Mouse (Mus musculus): ENCODE measurements at regions not wholly inside any gene's neighbourhood (a gene's known extent, or its start where the extent isn't known, plus 50 kb on each side); places are given as distances from the start of the nearest gene placed in this dataset.
A peak's percentile ranks its signal among the peaks of the same experiment; 100 is the strongest.

GRCm38 (mm10) chr1:23462411-23462810 lies 64.8 kb upstream of the Ogfrl1 start:
- 85% methylated on average over 3 of the region's 3 CpGs for WGBS
- H3K36me3 ChIP-seq (ENCODE audit: control insufficient read depth, insufficient read depth, low read length) = no peaks in the 10 kb centered on the region
- H3K9me3 ChIP-seq (ENCODE audit: control insufficient read depth, low read length) = no peaks in the 10 kb centered on the region
- no peaks in the 10 kb centered on the region for H3K4me1 ChIP-seq (ENCODE audit: control insufficient read depth, insufficient read depth, low read length)
- no peaks in the 10 kb centered on the region for H3K27me3 ChIP-seq (ENCODE audit: control insufficient read depth, insufficient read depth, low read length)
- no peak overlapping the region for H3K9ac ChIP-seq (replicated peaks; ENCODE audit: low read depth, low read length)
- no peak for ATAC-seq (ENCODE audit: low read depth)
- no peak overlapping the region for H3K4me2 ChIP-seq (ENCODE audit: low read depth, low read length)
- H3K4me3 ChIP-seq (ENCODE audit: low read depth, low read length) = no peak overlapping the region
- H3K27ac ChIP-seq (ENCODE audit: low read depth, low read length) = no peak overlapping the region

- Histone ChIP-seq H3K9ac (replicated peaks; ENCODE audit: low read depth, low read length) (no peak overlapping the region), H3K4me1 (ENCODE audit: control insufficient read depth, insufficient read depth, low read length) (no peaks in the 10 kb centered on the region), H3K4me2 (ENCODE audit: low read depth, low read length) (no peak overlapping the region), H3K27me3 (ENCODE audit: control insufficient read depth, insufficient read depth, low read length) (no peaks in the 10 kb centered on the region), H3K9me3 (ENCODE audit: control insufficient read depth, low read length) (no peaks in the 10 kb centered on the region), H3K36me3 (ENCODE audit: control insufficient read depth, insufficient read depth, low read length) (no peaks in the 10 kb centered on the region), H3K4me3 (ENCODE audit: low read depth, low read length) (no peak overlapping the region), H3K27ac (ENCODE audit: low read depth, low read length) (no peak overlapping the region)
- no peak for ATAC-seq (ENCODE audit: low read depth)
- 79% methylated on average over 3 of the region's 3 CpGs for WGBS
Measured at GRCm38 (mm10) chr1:23464081-23464480, 66.5 kb upstream of the Ogfrl1 start.

GRCm38 (mm10) chr1:23466340-23466739 lies 68.8 kb upstream of the Ogfrl1 start:
- no peak overlapping the region for H3K9ac ChIP-seq (replicated peaks; ENCODE audit: low read depth, low read length)
- no peak overlapping the region for H3K4me3 ChIP-seq (ENCODE audit: low read depth, low read length)
- H3K4me2 ChIP-seq (ENCODE audit: low read depth, low read length) = no peak overlapping the region
- no peak overlapping the region for H3K27ac ChIP-seq (ENCODE audit: low read depth, low read length)
- no peaks in the 10 kb centered on the region for H3K27me3 ChIP-seq (ENCODE audit: control insufficient read depth, insufficient read depth, low read length)
- ATAC-seq (ENCODE audit: low read depth) = no peak
- no peaks in the 10 kb centered on the region for H3K36me3 ChIP-seq (ENCODE audit: control insufficient read depth, insufficient read depth, low read length)
- no peaks in the 10 kb centered on the region for H3K4me1 ChIP-seq (ENCODE audit: control insufficient read depth, insufficient read depth, low read length)
- H3K9me3 ChIP-seq (ENCODE audit: control insufficient read depth, low read length) = no peaks in the 10 kb centered on the region
- 53% methylated on average over 7 of the region's 7 CpGs for WGBS

- 80% methylated on average over 2 of the region's 2 CpGs for WGBS
- no peak overlapping the region for H3K4me3 ChIP-seq (ENCODE audit: low read depth, low read length)
Measured at GRCm38 (mm10) chr1:23467405-23467804, 69.8 kb upstream of the Ogfrl1 start.

GRCm38 (mm10) chr1:23480776-23481320 lies 83.3 kb upstream of the Ogfrl1 start:
- no peaks in the 10 kb centered on the region for H3K9me3 ChIP-seq (ENCODE audit: control insufficient read depth, low read length)
- no peak for ATAC-seq (ENCODE audit: low read depth)
- 81% methylated on average over 5 of the region's 5 CpGs for WGBS
- H3K27ac ChIP-seq (ENCODE audit: low read depth, low read length) = no peak overlapping the region
- H3K4me1 ChIP-seq (ENCODE audit: control insufficient read depth, insufficient read depth, low read length) = 0 out of 2 replicates have a peak, but pooled peaks cover 4% of the 10 kb centered on the region
- H3K27me3 ChIP-seq (ENCODE audit: control insufficient read depth, insufficient read depth, low read length) = no peaks in the 10 kb centered on the region
- no peak overlapping the region for H3K4me2 ChIP-seq (ENCODE audit: low read depth, low read length)
- H3K36me3 ChIP-seq (ENCODE audit: control insufficient read depth, insufficient read depth, low read length) = no peaks in the 10 kb centered on the region
- no peak overlapping the region for H3K9ac ChIP-seq (replicated peaks; ENCODE audit: low read depth, low read length)
- no peak overlapping the region for H3K4me3 ChIP-seq (ENCODE audit: low read depth, low read length)

More at GRCm38 (mm10) chr1:23467405-23467804, 69.8 kb upstream of the Ogfrl1 start:
- no peak for ATAC-seq (ENCODE audit: low read depth)
- Histone ChIP-seq H3K9ac (replicated peaks; ENCODE audit: low read depth, low read length) (no peak overlapping the region), H3K27me3 (ENCODE audit: control insufficient read depth, insufficient read depth, low read length) (no peaks in the 10 kb centered on the region), H3K4me2 (ENCODE audit: low read depth, low read length) (no peak overlapping the region), H3K36me3 (ENCODE audit: control insufficient read depth, insufficient read depth, low read length) (no peaks in the 10 kb centered on the region), H3K9me3 (ENCODE audit: control insufficient read depth, low read length) (no peaks in the 10 kb centered on the region), H3K4me1 (ENCODE audit: control insufficient read depth, insufficient read depth, low read length) (no peaks in the 10 kb centered on the region), H3K27ac (ENCODE audit: low read depth, low read length) (no peak overlapping the region)

- Histone ChIP-seq H3K36me3 (ENCODE audit: control insufficient read depth, insufficient read depth, low read length) (no peaks in the 10 kb centered on the region), H3K9me3 (ENCODE audit: control insufficient read depth, low read length) (no peaks in the 10 kb centered on the region), H3K27ac (ENCODE audit: low read depth, low read length) (no peak overlapping the region), H3K4me1 (ENCODE audit: control insufficient read depth, insufficient read depth, low read length) (0 out of 2 replicates have a peak, but pooled peaks cover 4% of the 10 kb centered on the region), H3K4me3 (ENCODE audit: low read depth, low read length) (no peak overlapping the region), H3K9ac (replicated peaks; ENCODE audit: low read depth, low read length) (no peak overlapping the region), H3K4me2 (ENCODE audit: low read depth, low read length) (no peak overlapping the region), H3K27me3 (ENCODE audit: control insufficient read depth, insufficient read depth, low read length) (no peaks in the 10 kb centered on the region)
- WGBS = 57% methylated on average over 1 of the region's 1 CpGs
- no peak for ATAC-seq (ENCODE audit: low read depth)
Measured at GRCm38 (mm10) chr1:23484566-23484965, 87.0 kb upstream of the Ogfrl1 start.

GRCm38 (mm10) chr1:23485150-23485775 lies 87.7 kb upstream of the Ogfrl1 start:
- peak; percentile 76 for ATAC-seq (ENCODE audit: low read depth)
- 47% methylated on average over 3 of the region's 3 CpGs for WGBS

GRCm38 (mm10) chr1:23487031-23487430 lies 89.5 kb upstream of the Ogfrl1 start:
- no peak overlapping the region for H3K9ac ChIP-seq (replicated peaks; ENCODE audit: low read depth, low read length)

More at GRCm38 (mm10) chr1:23485150-23485775, 87.7 kb upstream of the Ogfrl1 start:
- Histone ChIP-seq H3K9me3 (ENCODE audit: control insufficient read depth, low read length) (no peaks in the 10 kb centered on the region), H3K9ac (replicated peaks; ENCODE audit: low read depth, low read length) (no peak overlapping the region), H3K4me3 (ENCODE audit: low read depth, low read length) (no peak overlapping the region), H3K4me2 (ENCODE audit: low read depth, low read length) (no peak overlapping the region), H3K36me3 (ENCODE audit: control insufficient read depth, insufficient read depth, low read length) (no peaks in the 10 kb centered on the region), H3K27me3 (ENCODE audit: control insufficient read depth, insufficient read depth, low read length) (no peaks in the 10 kb centered on the region), H3K4me1 (ENCODE audit: control insufficient read depth, insufficient read depth, low read length) (0 out of 2 replicates have a peak, but pooled peaks cover 4% of the 10 kb centered on the region), H3K27ac (ENCODE audit: low read depth, low read length) (no peak overlapping the region)

GRCm38 (mm10) chr1:23490640-23491039 lies 93.1 kb upstream of the Ogfrl1 start:
- H3K4me3 ChIP-seq (ENCODE audit: low read depth, low read length) = no peak overlapping the region
- peak overlapping the region; percentile 23; the same call in 1 of the 2 replicates for H3K4me2 ChIP-seq (ENCODE audit: low read depth, low read length)
- H3K27ac ChIP-seq (ENCODE audit: low read depth, low read length) = no peak overlapping the region
- peak; percentile 63; the same call in 1 of the 2 replicates for ATAC-seq (ENCODE audit: low read depth)
- H3K36me3 ChIP-seq (ENCODE audit: control insufficient read depth, insufficient read depth, low read length) = no peaks in the 10 kb centered on the region
- peaks cover 7% of the 10 kb centered on the region; the same call in 1 of the 2 replicates for H3K4me1 ChIP-seq (ENCODE audit: control insufficient read depth, insufficient read depth, low read length)
- H3K9ac ChIP-seq (replicated peaks; ENCODE audit: low read depth, low read length) = no peak overlapping the region
- H3K27me3 ChIP-seq (ENCODE audit: control insufficient read depth, insufficient read depth, low read length) = no peaks in the 10 kb centered on the region
- WGBS = 24% methylated on average over 10 of the region's 10 CpGs
- no peaks in the 10 kb centered on the region for H3K9me3 ChIP-seq (ENCODE audit: control insufficient read depth, low read length)

More at GRCm38 (mm10) chr1:23487031-23487430, 89.5 kb upstream of the Ogfrl1 start:
- no peaks in the 10 kb centered on the region for H3K36me3 ChIP-seq (ENCODE audit: control insufficient read depth, insufficient read depth, low read length)
- peaks cover 11% of the 10 kb centered on the region; the same call in 1 of the 2 replicates for H3K4me1 ChIP-seq (ENCODE audit: control insufficient read depth, insufficient read depth, low read length)
- H3K27me3 ChIP-seq (ENCODE audit: control insufficient read depth, insufficient read depth, low read length) = no peaks in the 10 kb centered on the region
- no peaks in the 10 kb centered on the region for H3K9me3 ChIP-seq (ENCODE audit: control insufficient read depth, low read length)
- ATAC-seq (ENCODE audit: low read depth) = no peak
- no peak overlapping the region for H3K27ac ChIP-seq (ENCODE audit: low read depth, low read length)
- H3K4me3 ChIP-seq (ENCODE audit: low read depth, low read length) = no peak overlapping the region
- H3K4me2 ChIP-seq (ENCODE audit: low read depth, low read length) = no peak overlapping the region
